Mouse (Mus musculus) hindbrain, embryonic 14.5 days (tissue): ENCODE measurements at regions not wholly inside any gene's neighbourhood (a gene's known extent, or its start where the extent isn't known, plus 50 kb on each side); places are given as distances from the start of the nearest gene placed in this dataset.

ENCODE experiments used
- ATAC-seq: fragments of 200-750 bp; cut with Nextera tagmentation; 2 replicates; pipeline ENCODE4 v1.8.0; 2017; ENCODE audit warnings: moderate number of reproducible peaks, mild to moderate bottlenecking, moderate TSS enrichment, moderate library complexity; ENCODE audit not compliant: low FRiP score
- DNase-seq: peaks from one replicate; pipeline ENCODE4 v3.0.0-alpha.2; 2015; ENCODE audit warnings: low spot score
- H3K27ac ChIP-seq: fragments of 300-500 bp; sonication (generic); 2 replicates; pipeline ENCODE4 v1.5.1; 2014; ENCODE audit warnings: mild to moderate bottlenecking, moderate library complexity
- H3K27me3 ChIP-seq: fragments of 300-500 bp; sonication (generic); 2 replicates; pipeline ENCODE4 v1.6.1; 2014; ENCODE audit warnings: mild to moderate bottlenecking, low read length, mixed read lengths; ENCODE audit not compliant: control insufficient read depth, insufficient read depth
- H3K36me3 ChIP-seq: fragments of 300-500 bp; sonication (generic); replicated peaks from 2 replicates; pipeline ENCODE4 v1.6.1; 2014; ENCODE audit not compliant: control insufficient read depth, insufficient read depth
- H3K4me1 ChIP-seq: fragments of 300-500 bp; sonication (generic); replicated peaks from 2 replicates; pipeline ENCODE4 v1.6.1; 2014; ENCODE audit warnings: antibody characterized with exemption, low read length, mixed read lengths; ENCODE audit not compliant: control insufficient read depth, insufficient read depth
- H3K4me2 ChIP-seq: fragments of 300-500 bp; sonication (generic); replicated peaks from 2 replicates; pipeline ENCODE4 v1.6.1; 2014; ENCODE audit warnings: mild to moderate bottlenecking, moderate library complexity
- H3K4me3 ChIP-seq: fragments of 300-500 bp; sonication (generic); replicated peaks from 2 replicates; pipeline ENCODE4 v1.5.1; 2014; ENCODE audit warnings: mild to moderate bottlenecking, low read length
- H3K9ac ChIP-seq: fragments of 300-500 bp; sonication (generic); 2 replicates; pipeline ENCODE4 v1.6.1; 2014
- H3K9me3 ChIP-seq: fragments of 300-500 bp; sonication (generic); 2 replicates; pipeline ENCODE4 v1.6.1; 2016; ENCODE audit warnings: low read length; ENCODE audit not compliant: control insufficient read depth
- WGBS: fragments of 180-500 bp; shearing (Covaris S2); extraction: QIAGEN DNeasy Blood & Tissue Kit; methylation state at CpG from one replicate; pipeline ENCODE4 v1.1.7; 2014; 5-methylcytosine and 5-hydroxymethylcytosine counted together

DNA sequence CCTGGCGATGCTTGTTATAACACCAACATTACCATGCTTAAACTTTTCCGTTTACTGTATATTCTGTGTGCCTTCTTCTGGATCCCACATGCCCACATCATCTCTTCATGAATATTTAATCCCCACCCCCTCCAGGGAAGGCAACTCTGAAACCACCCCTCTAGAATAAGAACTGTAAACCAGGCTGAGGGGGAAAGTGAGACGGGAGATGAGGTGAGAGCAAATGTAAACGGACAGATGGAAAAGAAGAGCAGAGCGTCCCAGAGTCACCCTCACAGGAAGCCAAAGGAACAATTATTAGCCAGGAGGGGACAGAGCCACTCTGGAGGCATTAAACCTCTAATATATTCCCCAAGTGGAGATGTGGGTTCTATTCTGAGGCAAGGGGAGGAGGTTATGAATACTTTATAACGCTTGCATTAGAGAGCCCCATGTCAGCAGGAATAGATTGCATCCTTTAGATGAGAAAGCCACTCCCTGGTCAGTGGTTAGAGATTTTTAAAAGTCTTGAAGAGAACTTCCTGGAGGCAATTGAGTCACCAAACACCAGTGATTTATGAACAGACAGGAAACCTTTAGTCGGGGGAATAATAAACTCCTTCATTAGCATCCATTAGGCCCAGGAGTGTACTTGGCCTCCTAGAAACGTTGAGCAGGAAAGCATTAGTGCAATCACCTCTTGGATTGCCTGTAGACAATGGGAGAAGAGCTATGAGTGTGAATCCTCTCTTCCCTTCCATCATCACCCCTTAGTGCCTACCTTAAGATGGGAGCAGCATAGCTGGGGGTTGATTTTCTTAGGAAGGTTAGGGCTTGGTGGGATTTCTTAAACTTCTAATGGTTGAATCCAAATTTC lies 220.1 kb downstream of the Elavl2 start:
- 63% methylated on average over 8 of the region's 8 CpGs for WGBS

DNA sequence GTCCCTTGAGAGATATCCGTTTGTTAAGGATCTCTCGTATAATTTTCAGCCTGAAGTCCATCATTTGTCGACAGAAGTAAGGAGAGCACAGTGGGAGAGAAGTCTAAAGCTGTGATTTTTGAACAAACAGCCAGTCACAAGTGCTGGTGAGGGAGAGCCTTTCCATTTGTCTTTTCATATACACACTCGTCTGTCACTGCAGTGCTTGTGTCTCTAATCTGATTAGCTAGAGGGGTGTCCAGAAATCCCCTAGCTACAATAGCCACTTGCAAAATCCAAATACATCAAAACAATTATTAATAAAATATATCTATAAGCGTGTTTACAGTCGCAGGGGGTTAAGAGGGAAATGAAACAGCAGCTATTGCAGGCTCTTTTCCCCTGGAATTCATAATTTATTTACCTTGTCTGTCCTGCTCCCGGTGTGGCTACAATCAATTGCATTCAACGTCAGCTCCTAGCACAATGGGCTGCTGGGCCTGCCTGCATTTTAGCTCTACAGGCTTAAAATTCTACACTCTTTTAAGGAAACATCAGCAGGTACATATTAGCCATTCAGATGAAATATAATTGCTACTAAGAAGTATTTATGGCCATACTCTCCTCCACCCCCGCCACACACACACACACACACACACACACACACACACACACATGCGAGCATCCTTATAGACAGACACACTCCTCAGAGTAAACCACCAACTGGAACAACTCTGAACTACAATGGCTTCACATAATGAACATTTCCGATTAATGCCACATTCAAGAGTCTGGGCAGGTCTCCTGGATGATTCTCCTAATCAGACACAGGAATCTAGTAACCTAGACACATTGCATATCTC lies 236.1 kb downstream of the Elavl2 start:
- no peak overlapping the region for H3K4me2 ChIP-seq
- no peaks in the 10 kb centered on the region for H3K9me3 ChIP-seq
- no peak for ATAC-seq

More for the DNA sequence above, 220.1 kb downstream of the Elavl2 start:
- H3K27ac ChIP-seq = no peak overlapping the region
- no peak for ATAC-seq
- DNase-seq = no peak
- no peak overlapping the region for H3K4me3 ChIP-seq
- H3K27me3 ChIP-seq = no peaks in the 10 kb centered on the region
- no peak overlapping the region for H3K4me2 ChIP-seq
- no peaks in the 10 kb centered on the region for H3K9me3 ChIP-seq
- no peaks in the 10 kb centered on the region for H3K36me3 ChIP-seq
- H3K9ac ChIP-seq = no peak overlapping the region
- no peaks in the 10 kb centered on the region for H3K4me1 ChIP-seq

DNA sequence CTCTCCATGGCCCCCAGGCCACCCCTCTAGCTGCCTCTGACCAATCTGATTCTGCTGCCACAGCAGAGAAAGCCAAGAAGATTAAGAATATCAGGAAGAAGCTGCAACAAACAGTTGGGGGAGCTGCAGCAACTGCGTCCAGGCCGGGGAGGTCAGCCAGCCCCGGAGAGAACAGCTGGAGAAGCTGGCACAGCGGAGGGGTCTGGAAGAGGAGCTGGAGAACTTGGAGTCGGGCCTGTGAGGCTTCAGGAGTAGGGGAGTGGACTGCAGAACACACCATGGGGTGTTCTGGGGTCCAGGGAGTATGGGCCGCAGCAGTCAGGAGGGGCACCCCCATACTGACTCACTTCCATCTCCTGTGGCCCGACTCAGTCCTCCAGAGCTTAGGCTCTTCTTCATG lies 243.5 kb downstream of the Elavl2 start:
- no peak for DNase-seq
- Histone ChIP-seq H3K36me3 (no peaks in the 10 kb centered on the region), H3K9ac (no peak overlapping the region), H3K4me1 (no peaks in the 10 kb centered on the region), H3K9me3 (no peaks in the 10 kb centered on the region), H3K4me2 (no peak overlapping the region), H3K27ac (no peak overlapping the region), H3K4me3 (no peak overlapping the region), H3K27me3 (no peaks in the 10 kb centered on the region)
- 67% methylated on average over 7 of the region's 7 CpGs for WGBS
- ATAC-seq = no peak

More for the DNA sequence above, 236.1 kb downstream of the Elavl2 start:
- Histone ChIP-seq H3K4me3 (no peak overlapping the region), H3K27ac (peak overlapping the region; percentile 20; the same call in 1 of the 2 replicates), H3K4me1 (no peaks in the 10 kb centered on the region), H3K9ac (no peak overlapping the region), H3K27me3 (no peaks in the 10 kb centered on the region), H3K36me3 (no peaks in the 10 kb centered on the region)
- DNase-seq = no peak
- WGBS = 61% methylated on average over 11 of the region's 11 CpGs

DNA sequence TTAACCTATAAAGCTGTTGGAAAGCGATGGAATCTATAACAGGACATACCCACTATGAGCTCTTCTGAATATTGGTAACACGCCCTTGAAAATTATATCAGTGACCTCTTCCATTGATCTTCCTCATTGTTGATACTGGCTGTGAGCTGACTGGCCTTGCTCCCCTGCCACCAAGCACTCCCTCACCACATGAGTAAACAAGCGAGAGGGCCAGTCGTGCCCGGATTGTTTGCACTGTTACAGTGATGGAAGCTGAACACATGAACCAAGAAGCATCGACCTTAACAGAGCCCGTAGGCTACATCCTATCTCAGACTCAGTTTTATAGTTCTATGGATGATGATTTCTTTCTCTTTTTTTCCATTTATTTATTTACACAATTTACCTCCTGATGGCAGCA lies 255.9 kb downstream of the Elavl2 start:
- WGBS = 91% methylated on average over 7 of the region's 7 CpGs
- ATAC-seq = no peak
- H3K9me3 ChIP-seq = no peaks in the 10 kb centered on the region

DNA sequence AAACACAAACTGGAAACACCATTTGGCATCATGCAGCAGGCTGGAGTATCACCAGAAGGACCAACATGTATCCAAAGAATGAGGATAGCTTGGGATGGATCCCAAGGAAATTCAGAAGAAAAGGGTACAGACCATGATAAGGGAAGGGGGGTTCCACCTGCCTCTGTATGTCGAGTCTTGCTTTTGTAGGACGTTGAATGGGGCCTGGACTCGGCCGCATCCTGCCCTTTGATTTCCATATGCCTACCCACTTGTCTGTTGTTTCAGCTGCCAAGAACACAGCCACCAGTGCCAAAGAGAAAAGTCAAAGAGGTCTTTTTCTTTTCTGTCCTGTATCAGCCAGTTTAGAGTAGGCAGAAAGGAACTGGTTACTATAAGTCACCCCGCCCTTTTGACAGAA lies 256.7 kb downstream of the Elavl2 start:
- no peak overlapping the region for H3K4me3 ChIP-seq
- 66% methylated on average over 5 of the region's 5 CpGs for WGBS
- no peak for ATAC-seq

More for the DNA sequence above, 255.9 kb downstream of the Elavl2 start:
- no peak overlapping the region for H3K4me2 ChIP-seq
- H3K9ac ChIP-seq = no peak overlapping the region
- no peak for DNase-seq
- no peak overlapping the region for H3K27ac ChIP-seq
- no peaks in the 10 kb centered on the region for H3K36me3 ChIP-seq
- no peaks in the 10 kb centered on the region for H3K4me1 ChIP-seq
- no peaks in the 10 kb centered on the region for H3K27me3 ChIP-seq
- H3K4me3 ChIP-seq = no peak overlapping the region

GRCm38 (mm10) chr4:91135327-91135726 lies 265.3 kb downstream of the Elavl2 start:
- no peak overlapping the region for H3K4me2 ChIP-seq
- WGBS = 79% methylated on average over 3 of the region's 3 CpGs
- no peak overlapping the region for H3K9ac ChIP-seq
- no peaks in the 10 kb centered on the region for H3K9me3 ChIP-seq
- H3K4me3 ChIP-seq = no peak overlapping the region
- no peak overlapping the region for H3K27ac ChIP-seq
- DNase-seq (peak; percentile 27), ATAC-seq (no peak)
- H3K27me3 ChIP-seq = no peaks in the 10 kb centered on the region
- H3K36me3 ChIP-seq = no peaks in the 10 kb centered on the region
- H3K4me1 ChIP-seq = no peaks in the 10 kb centered on the region

More for the DNA sequence above, 256.7 kb downstream of the Elavl2 start:
- no peak overlapping the region for H3K27ac ChIP-seq
- H3K9ac ChIP-seq = no peak overlapping the region
- H3K4me1 ChIP-seq = no peaks in the 10 kb centered on the region
- DNase-seq = no peak
- no peaks in the 10 kb centered on the region for H3K36me3 ChIP-seq
- H3K9me3 ChIP-seq = no peaks in the 10 kb centered on the region
- H3K4me2 ChIP-seq = no peak overlapping the region
- no peaks in the 10 kb centered on the region for H3K27me3 ChIP-seq

DNA sequence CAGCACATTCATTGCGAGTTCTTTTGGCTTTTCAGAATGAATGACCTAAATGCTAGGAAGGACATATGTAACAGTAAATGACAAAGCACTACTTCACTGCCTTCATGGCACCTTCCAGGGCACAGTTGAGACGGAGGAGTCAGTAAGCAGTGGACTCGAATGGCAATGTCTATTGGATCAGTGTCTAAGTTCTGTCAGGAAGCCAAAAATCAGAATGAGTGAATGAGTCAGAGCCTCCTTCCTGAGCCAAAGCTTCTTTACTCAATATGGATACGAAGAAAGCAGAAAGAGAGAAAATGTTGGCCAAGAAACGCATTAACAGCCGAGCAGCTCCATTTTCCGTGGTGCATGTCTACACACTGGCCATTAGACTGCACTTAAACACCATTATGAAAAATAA lies 268.3 kb downstream of the Elavl2 start:
- H3K4me1 ChIP-seq = no peaks in the 10 kb centered on the region
- no peak overlapping the region for H3K4me3 ChIP-seq
- no peak for DNase-seq
- H3K4me2 ChIP-seq = no peak overlapping the region
- H3K27ac ChIP-seq = no peak overlapping the region
- H3K9me3 ChIP-seq = no peaks in the 10 kb centered on the region
- H3K27me3 ChIP-seq = no peaks in the 10 kb centered on the region
- no peaks in the 10 kb centered on the region for H3K36me3 ChIP-seq
- no peak overlapping the region for H3K9ac ChIP-seq
- no peak for ATAC-seq
- WGBS = 93% methylated on average over 7 of the region's 7 CpGs

- ATAC-seq (no peak), DNase-seq (no peak)
- H3K4me3 ChIP-seq = no peak overlapping the region
- H3K9me3 ChIP-seq = no peaks in the 10 kb centered on the region
- H3K27ac ChIP-seq = no peak overlapping the region
- no peak overlapping the region for H3K4me2 ChIP-seq
- 81% methylated on average over 4 of the region's 4 CpGs for WGBS
- H3K36me3 ChIP-seq = no peaks in the 10 kb centered on the region
- H3K4me1 ChIP-seq = no peaks in the 10 kb centered on the region
- no peak overlapping the region for H3K9ac ChIP-seq
- no peaks in the 10 kb centered on the region for H3K27me3 ChIP-seq
These were observed 280.3 kb downstream of the Elavl2 start for GRCm38 (mm10) chr4:91120277-91120676.

GRCm38 (mm10) chr4:91116807-91117609 lies 283.6 kb downstream of the Elavl2 start:
- H3K36me3 ChIP-seq = no peaks in the 10 kb centered on the region
- DNase-seq (no peak), ATAC-seq (no peak)
- H3K27me3 ChIP-seq = no peaks in the 10 kb centered on the region
- no peak overlapping the region for H3K27ac ChIP-seq
- no peak overlapping the region for H3K4me3 ChIP-seq
- H3K9me3 ChIP-seq = no peaks in the 10 kb centered on the region
- H3K4me2 ChIP-seq = no peak overlapping the region
- no peak overlapping the region for H3K9ac ChIP-seq
- WGBS = 65% methylated on average over 5 of the region's 5 CpGs
- no peaks in the 10 kb centered on the region for H3K4me1 ChIP-seq
